Mouse (Mus musculus) liver, embryonic 14.5 days (tissue): ENCODE data around the gene Sdhb. TPM values are rescaled to one million over a fixed set of nuclear protein-coding genes. Genes with fewer than 3 reads are reported as not detected.
A peak's percentile ranks its signal among the peaks of the same experiment; 100 is the strongest.

Experiments
- ATAC-seq: fragments of 200-750 bp; cut with Nextera tagmentation; 2 replicates; pipeline ENCODE4 v1.8.0; 2017; ENCODE audit warnings: moderate number of reproducible peaks, mild to moderate bottlenecking, moderate library complexity; ENCODE audit not compliant: insufficient read depth
- DNase-seq, 3 experiments: peaks; one replicate each; pipeline ENCODE4 v3.0.0-alpha.2; 2012 to 2013; ENCODE audit warnings: low read depth in 3 of 3, low spot score in 3 of 3
- H3K27ac ChIP-seq: fragments of 300-500 bp; sonication (generic); 2 replicates; pipeline ENCODE4 v1.5.1; 2014; ENCODE audit warnings: moderate library complexity, mild to moderate bottlenecking, control low read depth, inconsistent platforms
- H3K27me3 ChIP-seq: fragments of 300-500 bp; sonication (generic); 2 replicates; pipeline ENCODE4 v1.6.1; 2014; ENCODE audit warnings: mild to moderate bottlenecking, low read length, moderate library complexity; ENCODE audit not compliant: control insufficient read depth, insufficient read depth
- H3K36me3 ChIP-seq: fragments of 300-500 bp; sonication (generic); replicated peaks from 2 replicates; pipeline ENCODE4 v1.6.1; 2014; ENCODE audit warnings: low read depth; ENCODE audit not compliant: control insufficient read depth, insufficient read depth
- H3K4me1 ChIP-seq, 2 experiments: fragments of 200-500 bp in 1 of 2; fragments of 300-500 bp in 1 of 2; sonication (generic) in 1 of 2; replicated peaks; 2 replicates each; pipeline ENCODE4 v1.6.1; 2012 to 2014; ENCODE audit warnings: antibody characterized with exemption in 1 of 2, inconsistent platforms in 1 of 2, low read length in 1 of 2; ENCODE audit not compliant: control insufficient read depth in 2 of 2, insufficient read depth in 2 of 2
- H3K4me2 ChIP-seq: fragments of 300-500 bp; sonication (generic); 2 replicates; pipeline ENCODE4 v1.6.1; 2014; ENCODE audit warnings: low read depth, mild to moderate bottlenecking, control low read depth, moderate library complexity
- H3K4me3 ChIP-seq, 2 experiments: fragments of 200-500 bp in 1 of 2; fragments of 300-500 bp in 1 of 2; sonication (generic) in 1 of 2; 2 replicates each; pipeline ENCODE4 v1.5.1; 2012 to 2014; ENCODE audit warnings: low read depth in 2 of 2, low read length in 2 of 2, mild to moderate bottlenecking in 2 of 2, control low read depth in 1 of 2, inconsistent platforms in 1 of 2, moderate library complexity in 1 of 2; ENCODE audit not compliant: insufficient read depth in 1 of 2
- H3K9ac ChIP-seq: fragments of 300-500 bp; sonication (generic); replicated peaks from 2 replicates; pipeline ENCODE4 v1.6.1; 2014; ENCODE audit warnings: mild to moderate bottlenecking, control low read depth, moderate library complexity
- H3K9me3 ChIP-seq: fragments of 300-500 bp; sonication (generic); 2 replicates; pipeline ENCODE4 v1.6.1; 2016; ENCODE audit warnings: low read length, mixed read lengths; ENCODE audit not compliant: control insufficient read depth
- CTCF ChIP-seq: IDR thresholded peaks from 2 replicates; pipeline ENCODE4 v1.5.1; 2016; ENCODE audit warnings: antibody characterized with exemption, low read depth, control low read depth
- EP300 ChIP-seq: IDR thresholded peaks from 2 replicates; pipeline ENCODE4 v1.6.1; 2016; ENCODE audit warnings: antibody characterized with exemption, low read depth
- WGBS: fragments of 180-500 bp; shearing (Covaris S2); extraction: QIAGEN DNeasy Blood & Tissue Kit; methylation state at CpG from one replicate; pipeline ENCODE4 v1.1.7; 2014; ENCODE audit not compliant: insufficient replicate concordance; 5-methylcytosine and 5-hydroxymethylcytosine counted together
- polyA plus RNA-seq, 2 experiments: library from polyadenylated mRNA; depleted of rRNA in 1 of 2; stranded (reverse) in 1 of 2; unstranded in 1 of 2; fragments of >200 nt; fragmentation: Nextera tagmentation in 1 of 2; extraction: Ambion mirVana in 1 of 2; gene quantifications; 2 replicates each; pipeline versions ENCODE4 v1.2.1 to v1.2.3; 2012 to 2014

Gene Sdhb
- polyA plus RNA-seq, 2 experiments = 86.1 to 201 TPM

GRCm38 (mm10) chr4:141010941-141011429 is 50.0 kb downstream of the Sdhb start:
- H3K4me3 ChIP-seq = peak overlapping the region; percentile 33 to 40
- WGBS = 10% methylated on average over 17 of the region's 17 CpGs
- H3K27me3 ChIP-seq = peaks cover 12% of the 10 kb centered on the region
- no peak for DNase-seq
- no peak overlapping the region for H3K9ac ChIP-seq
- H3K36me3 ChIP-seq = no peaks in the 10 kb centered on the region
- peaks cover 2 to 8% of the 10 kb centered on the region in 2 experiments; a peak in 3 of 4 replicates for H3K4me1 ChIP-seq
- peak overlapping the region; percentile 47 for H3K4me2 ChIP-seq
- no peak for ATAC-seq
- no peak overlapping the region for H3K27ac ChIP-seq
- no peaks in the 10 kb centered on the region for H3K9me3 ChIP-seq
- TF ChIP-seq EP300 (no peak), CTCF (no peak)

DNA sequence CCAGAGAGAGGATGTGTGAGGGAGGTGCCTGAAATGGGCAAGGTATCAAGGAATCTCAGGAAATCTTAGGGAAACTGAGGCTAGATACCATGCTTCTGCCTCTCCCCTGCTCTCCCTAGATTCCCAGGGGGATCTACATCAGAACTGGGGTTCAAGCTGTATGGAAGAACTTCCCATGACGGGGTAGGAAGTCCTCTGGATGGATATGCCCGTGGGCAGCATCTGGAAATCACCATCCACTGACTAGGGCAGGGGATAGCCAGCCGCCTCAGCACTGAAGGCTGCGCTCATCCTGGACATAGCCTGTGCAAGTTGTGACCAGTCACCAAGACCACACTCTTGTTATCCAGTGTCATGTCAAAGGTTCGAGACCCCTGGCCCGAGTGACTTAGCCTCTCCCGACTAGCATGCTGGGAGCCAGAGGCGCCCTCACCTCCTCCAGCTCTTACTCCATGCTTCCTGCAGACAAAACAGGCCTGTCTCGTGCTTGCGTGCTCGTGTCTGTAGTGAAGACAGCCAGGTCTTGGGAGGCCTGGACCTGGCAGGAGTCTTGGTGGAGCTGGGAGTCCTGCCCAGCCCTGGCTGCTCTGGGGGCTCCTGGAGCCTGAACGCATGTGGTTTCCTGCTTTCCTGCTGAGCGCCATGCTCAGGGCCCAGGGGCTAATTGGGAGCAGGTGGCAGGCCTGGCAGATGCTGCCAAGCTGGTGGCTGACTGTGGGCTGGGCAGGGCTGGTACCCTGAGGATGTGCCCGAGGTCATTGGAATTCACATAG is 50.7 kb downstream of the Sdhb start:
- no peak overlapping the region for H3K9ac ChIP-seq
- no peak overlapping the region for H3K27ac ChIP-seq
- H3K4me3 ChIP-seq = no peak overlapping the region; a peak in 1 of 4 replicates
- no peaks in the 10 kb centered on the region for H3K9me3 ChIP-seq
- H3K4me1 ChIP-seq = peaks cover 2 to 8% of the 10 kb centered on the region in 2 experiments; a peak in 3 of 4 replicates
- ATAC-seq (no peak), DNase-seq (no peak)
- H3K36me3 ChIP-seq = no peaks in the 10 kb centered on the region
- no peak overlapping the region for H3K4me2 ChIP-seq
- TF ChIP-seq CTCF (no peak), EP300 (no peak)
- WGBS = 54% methylated on average over 14 of the region's 14 CpGs
- peaks cover 12% of the 10 kb centered on the region for H3K27me3 ChIP-seq

DNA sequence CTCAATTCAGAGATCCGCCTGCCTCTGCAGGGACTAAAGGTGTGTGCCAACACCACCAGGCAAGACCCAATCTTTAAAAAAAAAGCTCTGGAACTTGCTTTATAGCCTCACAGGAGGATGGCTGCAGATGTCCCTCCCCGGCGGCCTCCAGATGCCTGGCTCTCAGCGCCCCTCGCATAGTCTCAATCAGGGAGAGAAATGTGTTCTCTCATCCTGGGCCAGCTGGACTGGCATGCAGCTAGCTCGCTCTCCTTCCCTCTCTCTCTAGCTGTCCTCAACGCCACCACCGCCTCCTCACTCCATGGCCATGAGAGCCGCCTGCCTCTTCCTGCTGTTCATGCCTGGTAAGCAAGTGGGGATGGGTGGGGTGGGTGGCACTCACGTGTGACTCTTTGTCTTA is 51.6 kb downstream of the Sdhb start:
- WGBS = 73% methylated on average over 10 of the region's 10 CpGs
- Histone ChIP-seq H3K4me2 (no peak overlapping the region), H3K36me3 (no peaks in the 10 kb centered on the region), H3K9me3 (no peaks in the 10 kb centered on the region), H3K4me1 (peaks cover 2 to 8% of the 10 kb centered on the region in 2 experiments; a peak in 3 of 4 replicates), H3K4me3 (no peak overlapping the region), H3K27ac (no peak overlapping the region), H3K9ac (no peak overlapping the region), H3K27me3 (peaks cover 12% of the 10 kb centered on the region)
- no peak for DNase-seq
- ATAC-seq = no peak
- TF ChIP-seq EP300 (no peak), CTCF (no peak)

DNA sequence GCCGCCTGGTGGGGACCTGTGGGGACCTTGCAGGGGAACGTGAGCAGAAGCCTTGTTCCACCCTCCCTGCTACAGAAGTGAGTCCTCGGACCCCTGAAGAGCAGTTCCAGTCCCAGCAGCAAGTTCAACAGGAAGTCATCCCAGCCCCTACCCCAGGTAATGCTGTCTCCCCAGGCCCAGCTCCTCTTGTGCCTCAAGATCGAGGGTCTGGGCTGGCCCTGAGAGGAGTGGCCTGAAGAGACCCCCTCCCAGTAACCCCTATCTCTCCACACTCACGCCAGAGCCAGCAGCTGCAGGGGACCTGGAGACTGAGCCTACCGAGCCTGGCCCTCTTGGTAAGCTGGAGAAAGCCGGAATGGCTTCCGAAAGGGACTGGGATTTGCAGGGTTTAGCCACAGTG is 53.1 kb downstream of the Sdhb start:
- 54% methylated on average over 8 of the region's 8 CpGs for WGBS
- Histone ChIP-seq H3K27me3 (peaks cover 12% of the 10 kb centered on the region), H3K4me3 (no peak overlapping the region), H3K4me1 (no peaks in the 10 kb centered on the region), H3K4me2 (no peak overlapping the region), H3K36me3 (no peaks in the 10 kb centered on the region), H3K9me3 (no peaks in the 10 kb centered on the region), H3K9ac (no peak overlapping the region), H3K27ac (no peak overlapping the region)
- ATAC-seq (no peak), DNase-seq (no peak)
- TF ChIP-seq EP300 (no peak), CTCF (no peak)

GRCm38 (mm10) chr4:141014856-141015255 is 53.9 kb downstream of the Sdhb start:
- WGBS = 73% methylated on average over 11 of the region's 11 CpGs

More at GRCm38 (mm10) chr4:141014856-141015255, 53.9 kb downstream of the Sdhb start:
- no peak for ATAC-seq
- Histone ChIP-seq H3K27me3 (peaks cover 12% of the 10 kb centered on the region), H3K4me2 (no peak overlapping the region), H3K9ac (no peak overlapping the region), H3K9me3 (no peaks in the 10 kb centered on the region), H3K27ac (no peak overlapping the region), H3K4me1 (no peaks in the 10 kb centered on the region), H3K4me3 (no peak overlapping the region), H3K36me3 (no peaks in the 10 kb centered on the region)
- TF ChIP-seq EP300 (no peak), CTCF (no peak)
- DNase-seq = no peak
